Mouse (Mus musculus): ENCODE results near the gene Xrcc4.

Gene Xrcc4

GRCm38 (mm10) chr13:89738275-89738674 lies 351.1 kb downstream of the Xrcc4 start:
- DNase-seq: no peak

GRCm38 (mm10) chr13:89735111-89735510 lies 354.3 kb downstream of the Xrcc4 start:
- DNase-seq: no peak

DNA sequence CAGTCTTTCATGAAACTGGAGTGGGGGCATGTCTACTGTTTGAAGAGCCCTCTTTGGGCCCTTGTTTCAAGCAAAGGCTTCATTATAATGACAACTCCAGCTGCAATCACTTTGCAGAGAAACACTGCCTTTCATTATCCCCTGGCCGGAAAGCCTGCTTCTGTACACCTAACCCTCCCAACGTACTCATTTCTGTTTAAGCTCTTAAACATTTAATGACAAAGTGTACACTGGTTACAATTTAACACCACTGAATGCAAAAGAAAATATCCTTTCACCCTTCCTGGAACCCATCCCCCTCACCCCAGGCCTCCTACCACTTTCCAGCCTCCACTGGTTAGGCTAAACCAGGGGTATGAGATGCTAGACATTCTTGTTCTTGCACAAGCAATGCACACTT lies 362.9 kb downstream of the Xrcc4 start:
- DNase-seq: no peak
